Mouse (Mus musculus) liver, embryonic 13.5 days (tissue): Measurements from ENCODE around the gene Satb1. TPM values are rescaled to one million over a fixed set of nuclear protein-coding genes. Genes with fewer than 3 reads are reported as not detected.

Experiments used
- ATAC-seq: fragments of 200-750 bp; cut with Nextera tagmentation; 2 replicates; pipeline ENCODE4 v1.8.0; 2017; ENCODE audit warnings: low read depth, mild to moderate bottlenecking, moderate number of reproducible peaks, moderate library complexity
- DNase-seq: peaks from one replicate; pipeline ENCODE4 v3.0.0; 2022
- H3K27ac ChIP-seq: fragments of 300-500 bp; sonication (generic); 2 replicates; pipeline ENCODE4 v1.5.1; 2015; ENCODE audit warnings: moderate library complexity, mild to moderate bottlenecking, inconsistent platforms
- H3K27me3 ChIP-seq: fragments of 300-500 bp; sonication (generic); 2 replicates; pipeline ENCODE4 v1.6.1; 2015; ENCODE audit warnings: mild to moderate bottlenecking, inconsistent platforms
- H3K36me3 ChIP-seq: fragments of 300-500 bp; sonication (generic); 2 replicates; pipeline ENCODE4 v1.6.1; 2015; ENCODE audit warnings: mild to moderate bottlenecking, inconsistent platforms
- H3K4me1 ChIP-seq: fragments of 300-500 bp; sonication (generic); replicated peaks from 2 replicates; pipeline ENCODE4 v1.6.1; 2015; ENCODE audit warnings: inconsistent platforms
- H3K4me2 ChIP-seq: fragments of 300-500 bp; sonication (generic); 2 replicates; pipeline ENCODE4 v1.6.1; 2015; ENCODE audit warnings: inconsistent platforms, mild to moderate bottlenecking, moderate library complexity
- H3K4me3 ChIP-seq: fragments of 300-500 bp; sonication (generic); replicated peaks from 2 replicates; pipeline ENCODE4 v1.5.1; 2015; ENCODE audit warnings: mild to moderate bottlenecking, inconsistent platforms
- H3K9ac ChIP-seq: fragments of 300-500 bp; sonication (generic); 2 replicates; pipeline ENCODE4 v1.6.1; 2015; ENCODE audit warnings: mild to moderate bottlenecking, inconsistent platforms
- H3K9me3 ChIP-seq: fragments of 300-500 bp; sonication (generic); replicated peaks from 2 replicates; pipeline ENCODE4 v1.6.1; 2016; ENCODE audit warnings: inconsistent platforms
- WGBS: fragments of 180-500 bp; shearing (Covaris S2); methylation state at CpG from one replicate; pipeline ENCODE4 v1.1.7; 2015; ENCODE audit not compliant: insufficient replicate concordance; 5-methylcytosine and 5-hydroxymethylcytosine counted together
- polyA plus RNA-seq: library from polyadenylated mRNA; unstranded; fragments of >200 nt; fragmentation: Nextera tagmentation; extraction: Ambion mirVana; gene quantifications from 2 replicates; pipeline ENCODE4 v1.2.1, GENCODE M21; 2015

The Satb1 gene
- polyA plus RNA-seq, 1 experiment from 2014 or later, result 1.6 TPM

GRCm38 (mm10) chr17:51839484-51839883 is 6.4 kb upstream of the Satb1 start:
- Histone ChIP-seq H3K4me2 (no peak overlapping the region), H3K27me3 (peaks cover 15% of the 10 kb centered on the region), H3K4me1 (no peaks in the 10 kb centered on the region), H3K4me3 (no peak overlapping the region), H3K9me3 (no peaks in the 10 kb centered on the region), H3K36me3 (no peaks in the 10 kb centered on the region), H3K27ac (no peak overlapping the region), H3K9ac (no peak overlapping the region)
- ATAC-seq (no peak), DNase-seq (no peak)
- 71% methylated on average over 5 of the region's 5 CpGs for WGBS

- no peaks in the 10 kb centered on the region for H3K9me3 ChIP-seq
- H3K36me3 ChIP-seq, result no peaks in the 10 kb centered on the region
- no peak overlapping the region for H3K27ac ChIP-seq
- no peak overlapping the region for H3K4me3 ChIP-seq
- no peak for DNase-seq
- WGBS, result 3% methylated on average over 1 of the region's 1 CpGs
- no peak overlapping the region for H3K4me2 ChIP-seq
- no peak for ATAC-seq
- H3K27me3 ChIP-seq, result peaks cover 41% of the 10 kb centered on the region
- peaks cover 8% of the 10 kb centered on the region; the same call in 1 of the 2 replicates for H3K4me1 ChIP-seq
- H3K9ac ChIP-seq, result no peak overlapping the region
These were observed 3.8 kb upstream of the Satb1 start for GRCm38 (mm10) chr17:51836901-51837300.

GRCm38 (mm10) chr17:51836243-51836642 is 3.2 kb upstream of the Satb1 start:
- Histone ChIP-seq H3K27ac (no peak overlapping the region), H3K9me3 (no peaks in the 10 kb centered on the region), H3K36me3 (no peaks in the 10 kb centered on the region), H3K27me3 (peaks cover 48% of the 10 kb centered on the region), H3K4me2 (no peak overlapping the region), H3K4me1 (peaks cover 10% of the 10 kb centered on the region; the same call in 1 of the 2 replicates), H3K9ac (no peak overlapping the region), H3K4me3 (no peak overlapping the region)
- 64% methylated on average over 5 of the region's 5 CpGs for WGBS
- no peak for ATAC-seq
- no peak for DNase-seq

GRCm38 (mm10) chr17:51833578-51834361 is 680 bp upstream of the Satb1 start:
- no peaks in the 10 kb centered on the region for H3K36me3 ChIP-seq
- peaks cover 63% of the 10 kb centered on the region for H3K27me3 ChIP-seq
- ATAC-seq (no peak), DNase-seq (no peak)
- WGBS, result 3% methylated on average over 16 of the region's 16 CpGs
- peaks cover 10% of the 10 kb centered on the region; the same call in 1 of the 2 replicates for H3K4me1 ChIP-seq
- no peak overlapping the region for H3K4me3 ChIP-seq
- H3K9me3 ChIP-seq, result no peaks in the 10 kb centered on the region
- H3K27ac ChIP-seq, result no peak overlapping the region
- H3K4me2 ChIP-seq, result peak overlapping the region; percentile 76
- no peak overlapping the region for H3K9ac ChIP-seq

GRCm38 (mm10) chr17:51832421-51832875 is 642 bp downstream of the Satb1 start:
- DNase-seq, result no peak
- H3K27me3 ChIP-seq, result peaks cover 73% of the 10 kb centered on the region

GRCm38 (mm10) chr17:51831702-51832420 is 1.2 kb downstream of the Satb1 start:
- Histone ChIP-seq H3K36me3 (no peaks in the 10 kb centered on the region), H3K4me2 (peak overlapping the region; percentile 76), H3K9me3 (no peaks in the 10 kb centered on the region), H3K27me3 (peaks cover 75% of the 10 kb centered on the region), H3K9ac (peak overlapping the region; percentile 39; the same call in 1 of the 2 replicates), H3K4me3 (peak overlapping the region; percentile 61), H3K4me1 (peaks cover 10% of the 10 kb centered on the region; the same call in 1 of the 2 replicates), H3K27ac (no peak overlapping the region)
- under 1% methylated on average over 57 of the region's 57 CpGs for WGBS
- ATAC-seq (no peak; the same call in 1 of the 2 replicates), DNase-seq (no peak)

More at GRCm38 (mm10) chr17:51832421-51832875, 642 bp downstream of the Satb1 start:
- no peak; the same call in none of the 2 replicates for ATAC-seq
- Histone ChIP-seq H3K4me1 (peaks cover 10% of the 10 kb centered on the region; the same call in 1 of the 2 replicates), H3K27ac (no peak overlapping the region), H3K9me3 (no peaks in the 10 kb centered on the region), H3K36me3 (no peaks in the 10 kb centered on the region), H3K4me2 (peak overlapping the region; percentile 76), H3K9ac (peak overlapping the region; percentile 39; the same call in 1 of the 2 replicates), H3K4me3 (peak overlapping the region; percentile 61)
- 0% methylated on average over 34 of the region's 66 CpGs for WGBS

GRCm38 (mm10) chr17:51831121-51831701 is 1.9 kb downstream of the Satb1 start:
- DNase-seq, result no peak
- H3K9ac ChIP-seq, result no peak overlapping the region
- H3K4me1 ChIP-seq, result peaks cover 10% of the 10 kb centered on the region; the same call in 1 of the 2 replicates
- peak overlapping the region; percentile 61 for H3K4me3 ChIP-seq
- peaks cover 80% of the 10 kb centered on the region for H3K27me3 ChIP-seq
- ATAC-seq, result no peak
- H3K9me3 ChIP-seq, result no peaks in the 10 kb centered on the region
- no peak overlapping the region for H3K27ac ChIP-seq
- H3K4me2 ChIP-seq, result peak overlapping the region; percentile 76
- 13% methylated on average over 14 of the region's 14 CpGs for WGBS
- H3K36me3 ChIP-seq, result no peaks in the 10 kb centered on the region

GRCm38 (mm10) chr17:51829436-51829835 is 3.7 kb downstream of the Satb1 start:
- no peak overlapping the region for H3K27ac ChIP-seq
- no peak overlapping the region for H3K9ac ChIP-seq
- DNase-seq (no peak), ATAC-seq (no peak)
- no peak overlapping the region for H3K4me2 ChIP-seq
- peaks cover 10% of the 10 kb centered on the region; the same call in 1 of the 2 replicates for H3K4me1 ChIP-seq
- H3K9me3 ChIP-seq, result no peaks in the 10 kb centered on the region
- peaks cover 66% of the 10 kb centered on the region for H3K27me3 ChIP-seq
- no peaks in the 10 kb centered on the region for H3K36me3 ChIP-seq
- H3K4me3 ChIP-seq, result no peak overlapping the region

GRCm38 (mm10) chr17:51827922-51828410 is 5.1 kb downstream of the Satb1 start:
- Histone ChIP-seq H3K4me3 (no peak overlapping the region), H3K4me1 (peaks cover 6% of the 10 kb centered on the region; the same call in 1 of the 2 replicates), H3K9ac (no peak overlapping the region), H3K27ac (no peak overlapping the region), H3K4me2 (no peak overlapping the region), H3K27me3 (peaks cover 51% of the 10 kb centered on the region), H3K9me3 (no peaks in the 10 kb centered on the region), H3K36me3 (no peaks in the 10 kb centered on the region)
- ATAC-seq (no peak), DNase-seq (no peak)
- WGBS, result 56% methylated on average over 8 of the region's 8 CpGs

GRCm38 (mm10) chr17:51826461-51826860 is 6.6 kb downstream of the Satb1 start:
- WGBS, result 61% methylated on average over 4 of the region's 4 CpGs
- H3K4me3 ChIP-seq, result no peak overlapping the region
- H3K4me1 ChIP-seq, result no peaks in the 10 kb centered on the region
- DNase-seq (no peak), ATAC-seq (no peak)
- H3K9me3 ChIP-seq, result no peaks in the 10 kb centered on the region
- peaks cover 36% of the 10 kb centered on the region for H3K27me3 ChIP-seq
- H3K4me2 ChIP-seq, result no peak overlapping the region
- no peaks in the 10 kb centered on the region for H3K36me3 ChIP-seq
- H3K9ac ChIP-seq, result no peak overlapping the region
- H3K27ac ChIP-seq, result no peak overlapping the region

- no peak for ATAC-seq
- WGBS, result 5% methylated on average over 6 of the region's 6 CpGs
These were observed 18.8 kb downstream of the Satb1 start for GRCm38 (mm10) chr17:51814301-51814700.

More at GRCm38 (mm10) chr17:51814301-51814700, 18.8 kb downstream of the Satb1 start:
- Histone ChIP-seq H3K4me3 (no peak overlapping the region), H3K4me1 (0 out of 2 replicates have a peak, but pooled peaks cover 5% of the 10 kb centered on the region), H3K27me3 (peaks cover 35% of the 10 kb centered on the region), H3K9ac (no peak overlapping the region), H3K36me3 (no peaks in the 10 kb centered on the region), H3K4me2 (no peak overlapping the region), H3K27ac (no peak overlapping the region), H3K9me3 (no peaks in the 10 kb centered on the region)
- DNase-seq, result no peak
